Mouse (Mus musculus) right cerebral cortex, adult 2 months (tissue): ENCODE data around the gene Cdc37l1.

Source experiments
- DNase-seq, 2 experiments: peaks; one replicate each; pipeline ENCODE4 v3.0.0; 2021 to 2022; ENCODE audit warnings: low spot score in 2 of 2

Gene Cdc37l1

GRCm38 (mm10) chr19:29008069-29008706, 18.0 kb downstream of the Cdc37l1 start:
- DNase-seq: no peak

GRCm38 (mm10) chr19:29009046-29009445, 18.9 kb downstream of the Cdc37l1 start:
- DNase-seq: no peak

GRCm38 (mm10) chr19:29011355-29011990, 21.3 kb downstream of the Cdc37l1 start:
- DNase-seq: no peak

GRCm38 (mm10) chr19:29014466-29015055, 24.4 kb downstream of the Cdc37l1 start:
- DNase-seq: no peak

- DNase-seq: no peak
Observed at GRCm38 (mm10) chr19:29015410-29016203, 25.5 kb downstream of the Cdc37l1 start.

- DNase-seq: no peak
Observed at GRCm38 (mm10) chr19:29016204-29016765, 26.1 kb downstream of the Cdc37l1 start.

GRCm38 (mm10) chr19:29016786-29017185, 26.6 kb downstream of the Cdc37l1 start:
- no peak for DNase-seq

GRCm38 (mm10) chr19:29019647-29020046, 29.5 kb downstream of the Cdc37l1 start:
- no peak for DNase-seq

- no peak for DNase-seq
Observed at GRCm38 (mm10) chr19:29021754-29022345, 31.7 kb downstream of the Cdc37l1 start.

GRCm38 (mm10) chr19:29024391-29024947, 34.3 kb downstream of the Cdc37l1 start:
- peak in 1 of 2 experiments; percentile 42 for DNase-seq

GRCm38 (mm10) chr19:29031788-29032187, 41.6 kb downstream of the Cdc37l1 start:
- no peak for DNase-seq

- DNase-seq: no peak
Observed at GRCm38 (mm10) chr19:29032662-29033061, 42.5 kb downstream of the Cdc37l1 start.

GRCm38 (mm10) chr19:29037026-29037425, 46.9 kb downstream of the Cdc37l1 start:
- no peak for DNase-seq

- DNase-seq: no peak
Observed at GRCm38 (mm10) chr19:29037541-29037940, 47.4 kb downstream of the Cdc37l1 start.

GRCm38 (mm10) chr19:29039334-29039733, 49.2 kb downstream of the Cdc37l1 start:
- DNase-seq: no peak

- DNase-seq: no peak
Observed at GRCm38 (mm10) chr19:29040206-29040605, 50.1 kb downstream of the Cdc37l1 start.

- DNase-seq: no peak
Observed at GRCm38 (mm10) chr19:29042143-29042542, 52.0 kb downstream of the Cdc37l1 start.

GRCm38 (mm10) chr19:29042647-29043046, 52.5 kb downstream of the Cdc37l1 start:
- DNase-seq: no peak

GRCm38 (mm10) chr19:29044353-29044768, 54.2 kb downstream of the Cdc37l1 start:
- no peak for DNase-seq

GRCm38 (mm10) chr19:29045369-29045768, 55.2 kb downstream of the Cdc37l1 start:
- no peak for DNase-seq

GRCm38 (mm10) chr19:29045956-29046650, 56.0 kb downstream of the Cdc37l1 start:
- DNase-seq: no peak
